Mouse (Mus musculus) kidney, adult 2 months (tissue): ENCODE results near the gene Ddc.

Source experiments
- CTCF ChIP-seq: fragments of 200-500 bp; conservative IDR thresholded peaks from 2 replicates; pipeline ENCODE4 v1.5.1; 2011; ENCODE audit warnings: low read depth, mild to moderate bottlenecking, control low read depth, low read length, moderate library complexity, mixed read lengths; ENCODE audit not compliant: insufficient read depth, insufficient read length
- POLR2A ChIP-seq: fragments of 200-500 bp; IDR thresholded peaks from one replicate; pipeline ENCODE4 v1.6.1; 2011; ENCODE audit warnings: low read depth, low read length, control low read depth

DNA sequence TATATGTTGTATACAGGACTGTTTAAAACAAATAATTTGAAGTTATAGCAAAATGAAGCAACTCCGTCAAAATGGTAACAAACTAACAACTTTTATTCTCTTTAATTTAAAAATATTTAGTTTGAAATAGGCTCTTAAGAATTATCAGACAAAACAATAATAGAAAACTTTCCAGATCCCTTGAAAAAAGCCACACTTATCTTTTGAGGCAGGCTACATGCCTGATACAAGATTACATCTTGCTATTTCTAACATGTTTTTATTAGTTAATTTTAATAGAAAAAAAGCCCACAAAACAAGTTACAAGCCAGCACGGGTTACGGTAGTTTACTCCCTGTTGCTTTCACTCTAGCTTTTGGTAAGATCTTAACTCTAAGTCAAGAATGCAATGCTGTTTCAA is 97.6 kb downstream of the Ddc start:
- no peak for TF ChIP-seq CTCF
- TF ChIP-seq POLR2A: no peak
